Mouse (Mus musculus): ENCODE data around the gene Xirp1.

GRCm38 (mm10) chr9:120010781-120011511 is 12.5 kb downstream of the Xirp1 start:
- TF ChIP-seq CTCF (IDR thresholded peaks at IDR 0.05; ENCODE audit: control insufficient read depth, insufficient read depth, insufficient replicate concordance, low read depth, low read length) (no peak), POLR2A (IDR thresholded peaks at IDR 0.05; ENCODE audit: control insufficient read depth, low read depth, low read length) (no peak)

Data from testis, adult 2 months (tissue).